Comparison of ENCODE assay signal across 7 mouse cellular contexts in genomic region chr14:98169421-98170076, GRCm38 (mm10). TPM values are rescaled to one million over a fixed set of nuclear protein-coding genes. Genes with fewer than 3 reads are reported as not detected.
DNase-seq lines count a peak whose midpoint lies in the region; ATAC-seq and TF ChIP-seq lines count a peak whose summit lies in the region.

Gene Dach1, minus strand, starts transcription at chr14:98169765.

- H3K4me1 ChIP-seq in forebrain, embryonic 14.5 days (ENCODE audit: control insufficient read depth, insufficient read depth, low read length): peaks cover 8% of the 10 kb centered on the region
- peaks cover 35% of the 10 kb centered on the region for H3K4me1 ChIP-seq in hindbrain, embryonic 13.5 days (replicated peaks)
- H3K4me1 ChIP-seq in megakaryocyte, embryonic 14.5 days: peaks cover 23% of the 10 kb centered on the region

- H3K36me3 ChIP-seq in forebrain, embryonic 14.5 days (ENCODE audit: control insufficient read depth, insufficient read depth, low read length): no peaks in the 10 kb centered on the region
- H3K36me3 ChIP-seq in hindbrain, embryonic 13.5 days: no peaks in the 10 kb centered on the region
- H3K36me3 ChIP-seq in megakaryocyte, embryonic 14.5 days (replicated peaks; ENCODE audit: low read length): no peaks in the 10 kb centered on the region

- no peaks in the 10 kb centered on the region for H3K27me3 ChIP-seq in forebrain, embryonic 14.5 days (replicated peaks; ENCODE audit: control insufficient read depth, insufficient read depth, low read length)
- H3K27me3 ChIP-seq in hindbrain, embryonic 13.5 days: no peaks in the 10 kb centered on the region
- H3K27me3 ChIP-seq in megakaryocyte, embryonic 14.5 days (replicated peaks): peaks cover 9% of the 10 kb centered on the region

- peak; percentile 34 for DNase-seq in WW6 (ENCODE audit: low read depth, low spot score)
- DNase-seq in brain, embryonic 14.5 days (ENCODE audit: low read depth): peak; percentile 96
- peak; percentile 93 for DNase-seq in forebrain, embryonic 14.5 days (ENCODE audit: low spot score)
- peak; percentile 15 to 23 for DNase-seq in left cerebral cortex, adult 9 months (ENCODE audit: low spot score in 2 of 2)
- peak; percentile 22 for DNase-seq in right cerebral cortex, postnatal 14 days

- peak within 1 kb of the TSS; percentile 61 for H3K4me3 ChIP-seq in forebrain, embryonic 14.5 days (ENCODE audit: low read depth, low read length)
- H3K4me3 ChIP-seq in hindbrain, embryonic 13.5 days: peak within 1 kb of the TSS; percentile 84
- H3K4me3 ChIP-seq in megakaryocyte, embryonic 14.5 days (replicated peaks): peak within 1 kb of the TSS; percentile 97

- TF ChIP-seq POLR2A in brain, embryonic 14.5 days (IDR thresholded peaks at IDR 0.05; ENCODE audit: borderline replicate concordance, extremely low read depth, insufficient read depth, insufficient read length, poor library complexity, severe bottlenecking): no peak

- TF ChIP-seq CTCF in brain, embryonic 14.5 days (IDR thresholded peaks at IDR 0.05; ENCODE audit: borderline replicate concordance, extremely low read depth, insufficient read depth, insufficient read length): no peak

- peak within 1 kb of the TSS; percentile 75 for H3K4me2 ChIP-seq in forebrain, embryonic 14.5 days (ENCODE audit: low read length)
- H3K4me2 ChIP-seq in hindbrain, embryonic 13.5 days: peak within 1 kb of the TSS; percentile 66

- WGBS in forebrain, embryonic 14.5 days: 1% methylated on average over 31 of the region's 32 CpGs
- WGBS in hindbrain, embryonic 13.5 days: under 1% methylated on average over 32 of the region's 32 CpGs

- peak within 1 kb of the TSS; percentile 82 for H3K9ac ChIP-seq in forebrain, embryonic 14.5 days (ENCODE audit: low read length)
- peak within 1 kb of the TSS; percentile 96 for H3K9ac ChIP-seq in hindbrain, embryonic 13.5 days

- peak; percentile 68 for ATAC-seq in forebrain, embryonic 14.5 days
- ATAC-seq in hindbrain, embryonic 13.5 days (ENCODE audit: low FRiP score): peak; percentile 77

- no peaks in the 10 kb centered on the region for H3K9me3 ChIP-seq in forebrain, embryonic 14.5 days (replicated peaks; ENCODE audit: control insufficient read depth, low read length)
- H3K9me3 ChIP-seq in hindbrain, embryonic 13.5 days: no peaks in the 10 kb centered on the region
- no peaks in the 10 kb centered on the region for H3K9me3 ChIP-seq in megakaryocyte, embryonic 14.5 days

- peak within 1 kb of the TSS; percentile 92 for H3K27ac ChIP-seq in forebrain, embryonic 14.5 days (ENCODE audit: low read depth, low read length)
- H3K27ac ChIP-seq in hindbrain, embryonic 13.5 days: peak within 1 kb of the TSS; percentile 98

RNA-seq across cellular contexts. Expression of gene Dach1, which starts in this region (rescaled TPM):
- polyA plus RNA-seq in brain, embryonic 14.5 days (2012; rRNA removed): 13.1 and 23.1 TPM in 2 replicates
- 10.8 and 11.0 TPM in 2 replicates for polyA plus RNA-seq in forebrain, embryonic 14.5 days (2014; fragmentation: Nextera tagmentation; extraction: Ambion mirVana)
- polyA plus RNA-seq in hindbrain, embryonic 13.5 days (2015; fragmentation: Nextera tagmentation; extraction: Ambion mirVana): 19.8 and 20.5 TPM in 2 replicates
- polyA plus RNA-seq in megakaryocyte, embryonic 14.5 days (2012; ENCODE audit: insufficient read depth, low replicate concordance): 0.49 TPM in 1 of 2 replicates, not detected in the other

Comparison
In these comparisons a context has a peak if more than half of its experiments do, and no peak if none do; other contexts are left out.
1. Peak in every context shown above with its lines: DNase-seq, ATAC-seq, H3K4me3 ChIP-seq and H3K27ac ChIP-seq.
2. DNase-seq: peak in every context shown above with its lines; median percentile 96 in brain, embryonic 14.5 days; 93 in forebrain, embryonic 14.5 days; 34 in WW6; 22 in right cerebral cortex, postnatal 14 days; 19 in left cerebral cortex, adult 9 months.